Mouse (Mus musculus) midbrain, postnatal 0 days (tissue): ENCODE data around the gene Lbhd1. TPM values are rescaled to one million over a fixed set of nuclear protein-coding genes. Genes with fewer than 3 reads are reported as not detected.

Experiments
- ATAC-seq: fragments of 200-750 bp; cut with Nextera tagmentation; 2 replicates; pipeline ENCODE4 v1.8.0; 2017; ENCODE audit warnings: moderate number of reproducible peaks, mild to moderate bottlenecking, moderate TSS enrichment, moderate library complexity; ENCODE audit not compliant: low FRiP score
- DNase-seq: peaks from one replicate; pipeline ENCODE4 v3.0.0-alpha.2; 2015; ENCODE audit warnings: low spot score
- H3K27ac ChIP-seq: fragments of 300-500 bp; sonication (generic); 2 replicates; pipeline ENCODE4 v1.5.1; 2014; ENCODE audit warnings: low read depth, mild to moderate bottlenecking, low read length, mixed read lengths
- H3K27me3 ChIP-seq: fragments of 300-500 bp; sonication (generic); 2 replicates; pipeline ENCODE4 v1.6.1; 2014; ENCODE audit warnings: low read length, control low read depth, mixed read lengths; ENCODE audit not compliant: insufficient read depth
- H3K36me3 ChIP-seq: fragments of 300-500 bp; sonication (generic); 2 replicates; pipeline ENCODE4 v1.6.1; 2014; ENCODE audit warnings: low read length, control low read depth, mixed read lengths; ENCODE audit not compliant: insufficient read depth
- H3K4me1 ChIP-seq: fragments of 300-500 bp; sonication (generic); 2 replicates; pipeline ENCODE4 v1.6.1; 2014; ENCODE audit warnings: mild to moderate bottlenecking, control low read depth, antibody characterized with exemption, low read length, mixed read lengths; ENCODE audit not compliant: insufficient read depth
- H3K4me2 ChIP-seq: fragments of 300-500 bp; sonication (generic); 2 replicates; pipeline ENCODE4 v1.6.1; 2014; ENCODE audit warnings: low read depth, mild to moderate bottlenecking, low read length, mixed read lengths; ENCODE audit not compliant: poor library complexity, severe bottlenecking
- H3K4me3 ChIP-seq: fragments of 300-500 bp; sonication (generic); 2 replicates; pipeline ENCODE4 v1.5.1; 2014; ENCODE audit warnings: low read depth, mild to moderate bottlenecking, low read length, moderate library complexity
- H3K9ac ChIP-seq: fragments of 300-500 bp; sonication (generic); replicated peaks from 2 replicates; pipeline ENCODE4 v1.6.1; 2014; ENCODE audit warnings: mild to moderate bottlenecking, low read length, moderate library complexity, mixed read lengths; ENCODE audit not compliant: poor library complexity, severe bottlenecking
- H3K9me3 ChIP-seq: fragments of 300-500 bp; sonication (generic); 2 replicates; pipeline ENCODE4 v1.6.1; 2016; ENCODE audit warnings: low read length, control low read depth
- CTCF ChIP-seq: IDR thresholded peaks from 2 replicates; pipeline ENCODE4 v1.5.1; 2016; ENCODE audit warnings: antibody characterized with exemption, mild to moderate bottlenecking
- WGBS: fragments of 180-500 bp; shearing (Covaris S2); extraction: QIAGEN DNeasy Blood & Tissue Kit; methylation state at CpG from one replicate; pipeline ENCODE4 v1.1.7; 2014; 5-methylcytosine and 5-hydroxymethylcytosine counted together
- polyA plus RNA-seq: library from polyadenylated mRNA; unstranded; fragments of >200 nt; fragmentation: Nextera tagmentation; extraction: Ambion mirVana; gene quantifications from 2 replicates; pipeline ENCODE4 v1.2.1, GENCODE M21; 2015
- total RNA-seq: library from RNA; depleted of rRNA; stranded (reverse); fragments of >200 nt; gene quantifications from 2 replicates; pipeline ENCODE4 v1.2.3, GENCODE M21; 2014

Lbhd1 gene
- total and polyA plus RNA-seq, 2 experiments from 2014 or later, result 6.6 to 20.6 TPM

DNA sequence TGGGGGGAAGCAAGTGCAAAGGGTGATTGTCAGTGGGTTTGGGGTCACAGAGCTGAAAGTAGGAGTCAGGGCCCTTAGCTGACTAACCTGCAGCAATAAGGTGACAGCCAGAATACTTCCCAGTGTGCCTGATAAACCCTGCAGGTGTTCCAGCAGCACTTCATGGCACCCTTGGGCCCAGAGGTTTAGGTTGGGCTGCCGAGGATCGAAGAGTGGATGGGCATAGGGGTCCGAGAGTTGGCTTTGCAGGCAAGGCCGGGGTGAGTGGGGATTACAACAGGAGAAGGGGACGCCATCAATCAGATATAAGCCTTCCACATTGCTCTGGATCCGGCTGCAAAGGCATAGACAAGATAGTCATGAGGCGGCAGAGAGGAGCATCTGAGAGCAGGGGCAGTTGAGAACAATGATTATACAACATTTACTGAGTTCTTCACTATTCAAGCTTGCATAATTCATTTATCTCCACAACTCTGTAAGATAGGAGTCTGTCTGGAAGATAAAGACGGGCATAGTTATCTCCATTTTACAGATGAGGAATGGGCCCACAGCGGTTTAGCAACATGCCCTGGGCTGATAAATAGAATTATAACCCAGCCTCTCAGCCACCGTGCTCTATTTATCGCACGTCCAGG lies 44.5 kb downstream of the Lbhd1 start:
- ATAC-seq, result no peak
- no peak for DNase-seq
- Histone ChIP-seq H3K4me3 (no peak overlapping the region), H3K27ac (no peak overlapping the region), H3K9ac (no peak overlapping the region), H3K27me3 (no peaks in the 10 kb centered on the region), H3K4me2 (no peak overlapping the region), H3K36me3 (peaks cover 21% of the 10 kb centered on the region), H3K4me1 (no peaks in the 10 kb centered on the region), H3K9me3 (no peaks in the 10 kb centered on the region)
- WGBS, result 85% methylated on average over 12 of the region's 12 CpGs
- no peak for TF ChIP-seq CTCF

DNA sequence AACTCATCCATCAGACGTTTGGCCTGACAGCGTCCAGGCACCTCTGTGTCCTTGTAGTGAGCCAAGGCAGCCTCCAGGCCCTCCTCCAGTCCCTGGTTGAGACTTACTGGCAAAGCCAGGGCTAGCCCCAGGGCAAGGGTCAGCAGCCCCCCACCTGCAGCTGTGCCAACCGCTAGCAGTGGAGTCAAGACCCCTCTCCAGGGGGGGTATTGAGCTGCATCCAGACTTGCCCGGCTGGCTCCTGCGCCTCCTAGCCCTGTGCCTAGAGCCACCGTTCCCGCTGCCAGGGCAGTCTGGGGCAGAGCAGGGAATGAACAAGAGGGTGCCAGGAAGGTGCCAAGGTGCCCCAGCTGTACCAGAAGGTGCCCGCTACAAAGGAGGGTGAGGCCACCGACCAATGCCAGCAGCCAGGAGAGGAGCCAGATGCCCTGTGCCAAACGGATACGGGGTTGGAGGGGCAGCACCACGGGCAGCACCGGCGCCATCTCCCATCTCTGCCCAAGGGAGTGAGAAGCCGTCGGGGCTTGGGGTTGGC lies 45.2 kb downstream of the Lbhd1 start:
- Histone ChIP-seq H3K27me3 (no peaks in the 10 kb centered on the region), H3K36me3 (peaks cover 21% of the 10 kb centered on the region), H3K4me2 (peak overlapping the region; percentile 61), H3K4me3 (peak overlapping the region; percentile 47; the same call in 1 of the 2 replicates), H3K4me1 (no peaks in the 10 kb centered on the region), H3K9me3 (no peaks in the 10 kb centered on the region), H3K27ac (no peak overlapping the region), H3K9ac (peak overlapping the region; percentile 53)
- DNase-seq (no peak), ATAC-seq (peak; percentile 47)
- no peak for TF ChIP-seq CTCF
- 18% methylated on average over 16 of the region's 16 CpGs for WGBS

DNA sequence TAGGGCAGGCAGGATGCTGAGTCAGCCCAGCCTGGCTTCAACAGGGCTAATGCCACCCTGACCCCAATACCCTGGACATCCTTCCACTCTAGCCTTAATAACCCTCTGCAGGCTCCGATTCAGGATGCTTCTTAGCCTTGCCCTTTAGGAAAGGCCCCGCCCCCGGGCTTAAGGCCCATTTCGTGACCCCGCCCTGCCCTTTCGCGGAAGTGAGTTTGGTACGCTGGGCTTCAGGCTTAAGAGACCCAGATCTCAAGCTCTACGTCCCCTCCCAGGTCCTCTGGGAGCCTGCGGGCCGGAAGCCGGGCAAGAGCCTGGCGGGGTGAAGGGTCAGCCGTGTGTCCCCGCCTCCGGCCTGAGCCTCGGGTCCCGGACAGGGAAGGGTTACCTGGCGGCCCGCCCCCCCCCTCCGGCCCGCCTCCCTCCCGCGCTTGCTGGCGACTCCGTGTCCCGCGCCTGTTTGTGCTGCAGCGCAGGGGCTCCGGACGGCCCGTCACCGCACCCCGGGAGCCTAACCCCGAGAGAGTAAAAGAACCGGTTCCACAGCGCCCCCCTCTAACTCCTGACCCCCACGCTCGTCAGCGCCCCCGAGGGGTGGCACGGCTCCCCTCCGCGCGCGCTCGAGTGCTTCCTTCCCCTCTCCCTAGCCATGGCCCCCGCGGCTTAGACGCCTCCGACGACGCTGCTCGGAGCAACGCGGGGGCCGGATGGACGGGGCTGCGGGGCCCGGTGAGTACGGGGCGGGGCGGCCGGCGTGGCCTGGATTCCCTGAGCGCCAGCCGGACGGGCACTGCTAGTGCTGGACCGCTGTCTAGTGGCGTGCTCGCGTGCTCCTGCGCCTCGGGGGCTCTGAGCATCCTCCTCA lies 45.9 kb downstream of the Lbhd1 start, which contains the start of the genes Rom1 and Eml3:
TSS of gene Rom1 (minus strand) at position 133 of the 865 bp plus-strand sequence.
TSS of gene Eml3 (plus strand) at position 329 of the 865 bp plus-strand sequence.
- peak; percentile 44 for TF ChIP-seq CTCF
- Histone ChIP-seq H3K9ac (peak within 1 kb of the TSS; percentile 53), H3K4me1 (no peaks in the 10 kb centered on the region), H3K9me3 (no peaks in the 10 kb centered on the region), H3K4me3 (peak within 1 kb of the TSS; percentile 47), H3K4me2 (peak within 1 kb of the TSS; percentile 61), H3K36me3 (peaks cover 21% of the 10 kb centered on the region), H3K27me3 (no peaks in the 10 kb centered on the region), H3K27ac (0 out of 2 replicates have a peak within 1 kb of the TSS, but pooled peaks have one; percentile 20)
- ATAC-seq, result peak; percentile 53; the same call in 1 of the 2 replicates
- peak; percentile 56 for DNase-seq
- WGBS, result under 1% methylated on average over 65 of the region's 74 CpGs

DNA sequence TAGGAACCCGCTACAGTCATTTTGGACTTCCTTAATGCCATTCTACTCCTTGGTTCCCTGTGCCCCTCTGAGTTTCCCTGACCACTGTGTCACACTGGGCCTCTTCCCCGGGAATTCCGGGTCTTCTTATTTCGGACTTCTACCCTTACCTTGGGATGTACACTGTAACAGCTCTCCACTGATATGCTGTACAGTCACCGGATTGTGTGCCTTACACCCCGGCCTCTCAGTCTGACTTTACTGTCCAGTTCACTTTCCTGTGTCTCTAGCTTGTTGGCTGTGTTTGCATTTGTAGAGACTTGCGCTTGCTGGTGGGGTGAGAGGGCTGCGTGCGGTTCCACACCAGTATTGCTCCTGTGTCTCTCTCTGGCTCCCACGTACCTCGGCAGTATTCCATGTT lies 46.6 kb downstream of the Lbhd1 start:
- ATAC-seq (no peak), DNase-seq (no peak)
- 12% methylated on average over 11 of the region's 11 CpGs for WGBS
- TF ChIP-seq CTCF, result no peak
- Histone ChIP-seq H3K36me3 (peaks cover 21% of the 10 kb centered on the region), H3K4me1 (no peaks in the 10 kb centered on the region), H3K9me3 (no peaks in the 10 kb centered on the region), H3K4me2 (peak overlapping the region; percentile 61), H3K9ac (peak overlapping the region; percentile 53; the same call in 1 of the 2 replicates), H3K4me3 (peak overlapping the region; percentile 47), H3K27me3 (no peaks in the 10 kb centered on the region), H3K27ac (no peak overlapping the region)

DNA sequence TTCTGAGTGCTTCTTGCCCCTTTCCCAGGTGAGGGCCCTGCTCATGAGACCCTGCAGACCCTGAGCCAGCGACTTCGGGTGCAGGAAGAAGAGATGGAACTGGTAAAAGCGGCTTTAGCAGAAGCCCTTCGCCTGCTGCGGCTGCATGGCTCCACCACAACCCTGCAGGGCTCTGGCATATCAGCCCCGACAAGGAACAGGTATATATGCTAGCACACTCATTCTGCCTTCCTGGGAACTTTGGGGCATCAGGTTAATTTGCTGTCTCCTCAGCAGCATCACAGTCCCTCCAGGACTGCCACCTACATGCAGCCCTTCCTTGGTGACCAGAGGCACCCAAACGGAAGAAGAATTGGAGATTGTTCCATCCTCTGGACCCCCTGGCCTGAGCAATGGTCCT lies 47.2 kb downstream of the Lbhd1 start:
- Histone ChIP-seq H3K9ac (no peak overlapping the region), H3K27me3 (no peaks in the 10 kb centered on the region), H3K4me3 (no peak overlapping the region), H3K36me3 (peaks cover 16% of the 10 kb centered on the region), H3K27ac (no peak overlapping the region), H3K4me2 (no peak overlapping the region), H3K9me3 (no peaks in the 10 kb centered on the region), H3K4me1 (no peaks in the 10 kb centered on the region)
- no peak for ATAC-seq
- 83% methylated on average over 7 of the region's 7 CpGs for WGBS
- no peak for TF ChIP-seq CTCF
- no peak for DNase-seq
